Mouse (Mus musculus) heart, adult 9 months (tissue): ENCODE measurements around the gene Aftph.
"Not testable (repeated sequence)": the region's sequence is repeated elsewhere in the genome, so short reads cannot be mapped to it uniquely, and the experiment has no call there.

Experiments
- DNase-seq, 2 experiments: peaks; one replicate each; pipeline ENCODE4 v3.0.0; 2022; ENCODE audit warnings: low spot score in 2 of 2

Gene Aftph

DNA sequence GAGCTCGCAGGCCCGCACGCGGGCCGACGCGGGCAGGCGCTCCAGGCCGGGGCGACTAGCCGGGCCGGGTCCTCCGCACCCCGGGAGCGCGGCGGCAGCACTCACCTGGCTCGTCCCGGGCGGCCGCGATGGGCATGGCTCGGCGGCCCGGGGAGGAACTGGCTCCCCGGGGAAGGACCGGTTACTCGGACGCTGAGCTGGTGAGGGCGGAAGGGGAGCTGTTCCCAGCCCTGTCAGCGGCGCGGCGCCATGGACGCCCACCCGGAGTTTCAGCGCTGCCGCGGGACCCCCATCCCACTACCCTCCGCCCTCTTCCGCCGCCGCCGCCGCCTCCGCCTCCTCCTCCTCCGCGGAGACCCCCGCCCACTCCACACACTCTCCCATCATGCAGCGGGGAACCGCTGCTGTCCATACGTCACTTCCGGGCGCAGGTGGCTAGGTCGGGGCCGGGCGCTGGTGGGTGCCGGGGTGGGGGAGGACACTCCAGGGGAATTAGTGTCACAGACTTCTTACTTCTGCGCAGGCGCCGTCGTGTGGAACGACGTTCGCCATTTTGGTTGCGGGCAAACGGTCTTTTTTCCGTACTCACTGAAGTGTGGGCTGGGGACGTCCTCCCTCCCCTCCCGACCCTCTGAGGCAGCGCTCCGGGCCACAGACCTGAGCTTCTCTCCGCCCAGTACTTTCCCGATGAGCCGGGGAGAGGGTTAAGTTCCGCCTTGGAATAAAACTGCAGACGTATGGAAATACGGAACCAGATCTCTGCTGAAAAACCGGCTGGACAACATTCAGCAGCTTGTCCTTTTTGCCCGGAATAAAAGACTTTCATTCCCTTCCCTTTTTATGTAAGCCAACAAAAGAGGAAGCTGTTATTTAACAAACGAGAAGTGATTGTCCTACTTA, at the start of gene Aftph:
Aftph (minus strand) TSS at position 389 of the 900 bp plus-strand sequence.
- DNase-seq, result peak; percentile 95 to 96

DNA sequence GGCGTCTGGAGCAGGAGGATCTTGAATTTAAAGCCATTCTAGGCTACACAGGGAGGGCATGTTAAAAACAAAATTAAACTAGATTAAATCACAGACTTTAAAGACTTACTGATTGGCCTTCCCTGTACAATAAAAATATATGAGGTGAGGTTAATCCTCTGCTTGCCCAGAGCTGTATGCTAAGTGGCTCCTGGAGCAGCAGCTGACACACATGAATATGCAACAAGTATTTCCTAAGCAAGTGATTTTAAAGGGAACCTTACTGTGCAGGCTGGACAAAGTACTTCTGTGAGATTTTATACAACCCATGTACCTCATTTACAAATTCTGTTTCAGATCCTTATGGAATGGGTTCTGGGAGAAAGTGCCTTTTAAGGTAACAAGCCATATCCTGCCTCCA, 47.6 kb upstream of the Aftph start:
- DNase-seq, result no peak

DNA sequence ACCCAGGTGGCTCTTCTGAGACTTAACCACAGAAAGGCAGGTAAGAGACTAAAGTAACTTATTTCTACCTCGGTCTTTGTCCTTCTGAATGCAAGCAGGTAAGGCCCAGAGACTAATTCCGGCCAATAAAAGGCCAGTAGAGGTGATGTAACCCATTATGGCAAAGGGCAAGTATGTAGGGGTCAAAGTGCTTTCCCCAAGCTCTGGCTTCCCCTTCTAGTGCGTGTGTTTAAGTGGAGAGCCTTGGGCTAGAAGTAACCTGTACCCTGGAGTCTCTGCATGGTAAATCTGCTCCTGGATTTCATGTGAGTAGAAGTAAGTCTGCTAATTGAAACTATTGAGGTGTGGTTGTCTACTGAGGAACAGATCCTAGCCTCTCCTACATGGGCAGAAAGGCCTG, 46.7 kb upstream of the Aftph start:
- DNase-seq, result no peak

DNA sequence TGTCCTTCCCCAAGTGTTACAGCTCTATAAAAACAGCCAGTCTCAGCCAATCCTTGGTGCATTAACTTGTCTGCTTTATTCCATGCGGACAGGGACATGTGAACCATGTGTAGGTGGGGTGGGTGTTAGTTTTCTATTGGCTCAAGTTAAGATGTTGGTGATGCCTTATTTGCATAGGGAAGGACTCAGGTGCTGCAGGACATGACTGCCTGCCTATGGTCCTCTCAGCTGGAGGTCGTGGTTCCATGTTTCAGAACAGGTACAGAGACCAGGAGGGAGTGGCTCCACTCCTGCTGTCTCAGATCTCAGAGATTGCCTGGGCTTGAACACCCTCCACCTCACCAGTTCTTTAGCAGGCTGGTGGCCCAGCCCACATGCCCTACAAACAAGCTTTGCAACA, 44.8 kb upstream of the Aftph start:
- DNase-seq, result no peak

DNA sequence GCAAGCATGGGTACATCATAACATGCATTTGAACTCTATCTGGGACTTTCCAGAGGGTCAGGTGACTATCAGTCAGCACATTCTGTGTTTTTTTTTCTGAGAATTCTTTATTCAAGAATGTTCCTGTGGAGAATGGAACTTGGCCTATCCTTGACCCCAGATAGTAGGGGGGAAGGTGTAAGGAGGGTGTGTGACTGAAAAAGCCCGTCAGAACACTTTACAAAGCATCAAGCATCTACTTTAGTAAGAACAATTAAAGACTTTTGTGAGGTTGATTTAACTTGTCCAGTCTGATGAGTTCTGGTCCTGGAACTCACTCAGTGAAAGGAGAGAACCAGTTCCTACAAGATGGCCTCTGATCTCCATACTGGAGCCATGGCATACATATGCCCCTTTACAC, 43.8 kb upstream of the Aftph start:
- no peak for DNase-seq

DNA sequence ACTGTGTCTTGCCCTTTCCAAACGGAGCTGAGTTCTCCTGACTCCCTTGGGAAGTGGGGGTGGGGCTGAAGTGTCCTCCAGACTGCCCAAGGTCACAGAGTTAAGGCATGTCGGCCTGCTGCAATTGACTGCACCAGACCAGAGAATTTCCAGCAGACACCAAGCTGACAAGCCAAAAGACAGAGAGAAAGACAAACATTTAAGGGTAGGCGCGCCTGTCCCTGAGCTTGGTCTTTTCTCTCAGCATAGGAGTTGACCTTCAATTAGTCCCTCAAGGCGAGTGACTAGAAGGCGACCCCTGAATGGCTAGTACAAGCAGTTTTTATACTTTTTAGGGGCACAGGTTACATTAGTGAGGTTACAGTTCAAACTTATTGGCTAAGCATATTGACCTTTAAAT, 43.4 kb upstream of the Aftph start:
- no peak for DNase-seq

DNA sequence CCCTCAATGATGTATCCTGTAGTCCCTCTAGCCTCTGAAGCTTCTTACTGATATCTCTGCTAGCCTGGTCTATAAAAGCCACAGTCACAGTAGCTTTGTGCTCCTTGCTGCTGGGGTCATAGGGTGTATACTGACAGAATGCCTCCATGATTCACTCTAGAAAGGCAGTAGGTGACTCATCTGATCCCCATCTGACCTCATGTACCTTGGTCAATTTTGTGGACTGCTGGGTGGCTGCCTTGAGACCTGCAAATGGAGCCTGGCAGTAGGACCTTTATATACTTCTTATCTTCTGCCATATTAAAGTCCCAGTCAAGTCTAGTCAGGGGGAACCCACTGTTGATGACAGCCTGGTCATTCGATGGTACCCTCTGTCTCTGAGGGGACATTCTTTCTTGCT, 42.1 kb upstream of the Aftph start:
- no peak for DNase-seq

DNA sequence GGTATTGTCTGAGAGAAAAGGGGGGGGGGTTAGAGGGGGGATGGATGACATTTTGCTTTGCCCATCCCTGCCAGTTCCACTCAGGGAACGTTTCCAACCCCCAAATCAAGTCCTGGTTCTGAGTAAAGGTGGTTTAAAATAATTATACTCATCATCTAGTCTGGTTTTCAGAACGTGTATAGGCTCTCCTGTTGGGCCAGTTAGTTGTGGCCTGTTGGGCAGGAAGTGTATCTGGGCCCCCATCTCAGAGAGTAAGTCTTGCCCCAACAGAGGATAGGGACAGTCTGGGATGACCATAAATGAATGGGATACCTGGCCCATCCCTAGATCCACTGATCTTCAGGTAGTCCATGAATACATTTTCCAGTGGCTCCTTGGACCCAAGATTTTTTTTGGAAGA, 41.2 kb upstream of the Aftph start:
- no peak for DNase-seq

DNA sequence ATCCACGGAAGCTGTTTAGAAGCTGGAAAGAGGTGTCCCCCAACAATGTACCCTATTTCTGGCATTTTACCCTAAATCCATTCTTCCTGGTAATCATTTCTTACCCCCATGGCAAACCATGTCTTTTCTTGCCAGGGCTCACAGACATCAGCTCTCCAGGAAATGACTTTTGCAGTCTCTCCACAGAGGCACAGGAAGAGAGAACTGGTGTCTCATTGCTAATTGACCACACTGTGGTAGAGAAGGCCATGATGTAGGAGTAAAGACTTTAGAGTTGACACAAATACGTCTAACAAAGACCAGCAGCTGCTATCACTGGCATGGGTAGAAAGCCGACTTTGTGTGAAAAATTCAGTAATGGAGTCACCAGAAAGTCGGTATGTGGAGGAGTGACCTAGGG, 38.9 kb upstream of the Aftph start:
- DNase-seq, result no peak

DNA sequence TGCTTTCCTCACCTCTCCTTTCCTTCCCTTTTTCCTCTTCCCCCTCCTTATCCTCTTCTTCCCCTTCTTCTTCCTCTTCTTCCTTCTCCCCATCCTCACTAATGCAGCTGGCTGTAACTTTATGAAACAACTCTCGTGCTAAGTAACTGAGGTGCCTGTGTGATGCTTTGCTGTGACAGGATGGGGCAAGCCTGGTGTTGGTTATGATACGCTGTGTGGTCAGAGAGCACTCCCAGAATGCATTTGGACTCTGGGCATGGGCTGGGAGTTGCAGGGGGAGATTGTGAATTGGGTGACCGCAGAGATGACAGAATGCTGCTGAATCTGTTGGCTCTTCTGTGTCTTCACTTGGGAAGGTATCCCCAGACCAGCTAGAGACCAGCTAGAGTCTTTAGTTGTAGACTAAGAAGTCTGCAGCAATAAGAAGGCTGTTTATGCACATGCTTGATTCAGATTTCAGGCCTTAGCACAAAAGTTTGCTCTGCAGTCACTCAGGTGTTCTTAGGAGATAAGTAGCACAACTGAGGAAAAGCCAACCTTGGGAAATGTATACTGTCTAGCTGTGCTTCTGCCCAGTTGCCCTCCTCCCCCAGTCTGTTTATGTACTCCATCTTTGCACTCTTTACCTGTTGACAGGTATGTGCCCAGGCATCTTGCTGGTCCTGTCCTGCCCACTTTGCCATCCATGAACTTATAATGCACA, 37.6 kb upstream of the Aftph start:
- no peak for DNase-seq

DNA sequence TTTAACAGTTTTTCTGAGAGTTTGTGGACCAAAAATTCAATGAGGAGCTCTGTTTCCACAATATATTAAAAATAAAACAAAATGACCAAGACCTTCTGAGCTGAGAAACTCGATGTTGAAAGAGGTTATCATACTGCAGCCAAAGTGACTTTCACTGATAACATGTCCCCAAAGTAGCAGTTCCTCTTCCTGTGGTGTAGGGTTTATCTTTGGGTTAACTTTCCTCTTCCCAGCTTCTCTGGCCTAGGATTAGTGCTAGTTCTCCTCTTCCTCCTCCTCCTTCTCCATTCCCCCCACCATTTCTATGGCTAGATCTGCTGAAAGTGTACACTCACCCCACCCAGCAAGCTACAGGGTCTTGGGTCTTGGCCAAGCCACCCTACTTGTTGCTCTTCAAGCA, 36.9 kb upstream of the Aftph start:
- DNase-seq, result no peak

DNA sequence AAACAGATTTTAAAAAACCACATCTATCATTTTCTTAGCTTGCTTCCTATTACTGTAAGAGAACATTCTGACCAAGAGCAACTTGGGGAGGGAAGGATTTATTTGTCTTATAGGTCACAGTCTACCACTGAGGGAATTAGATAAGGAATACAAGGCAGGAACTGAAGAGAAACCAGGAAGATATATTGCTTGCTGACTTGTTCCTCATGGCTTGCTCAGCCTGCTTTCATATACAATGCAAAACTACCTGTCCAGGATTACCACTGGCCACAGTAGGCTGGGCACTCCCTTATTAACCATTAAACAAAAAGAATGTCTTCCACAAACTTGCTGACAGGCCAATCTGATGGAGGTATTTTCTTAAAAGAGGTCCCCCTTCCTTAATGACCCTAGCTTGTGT, 35.3 kb upstream of the Aftph start:
- no peak for DNase-seq

DNA sequence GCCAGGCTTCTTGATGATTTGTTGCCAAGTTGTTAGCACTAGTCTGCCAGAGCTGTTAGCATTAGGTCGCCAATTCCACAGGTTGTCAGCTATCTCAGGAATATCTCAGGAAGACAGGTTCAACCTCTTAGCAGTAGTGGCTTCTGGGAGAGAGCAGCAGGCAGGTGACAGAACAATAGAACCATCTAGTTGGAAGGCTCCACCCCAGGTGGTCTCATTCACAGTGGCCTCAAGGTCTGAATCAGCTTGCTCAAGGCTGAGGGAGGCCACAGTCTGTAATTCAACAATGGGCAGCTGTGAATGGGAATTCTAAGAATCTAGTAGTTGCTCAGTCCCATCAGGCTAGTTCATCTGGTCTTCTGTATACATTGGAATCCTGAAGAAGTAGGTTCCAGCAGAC, 31.3 kb upstream of the Aftph start:
- DNase-seq, result no peak

DNA sequence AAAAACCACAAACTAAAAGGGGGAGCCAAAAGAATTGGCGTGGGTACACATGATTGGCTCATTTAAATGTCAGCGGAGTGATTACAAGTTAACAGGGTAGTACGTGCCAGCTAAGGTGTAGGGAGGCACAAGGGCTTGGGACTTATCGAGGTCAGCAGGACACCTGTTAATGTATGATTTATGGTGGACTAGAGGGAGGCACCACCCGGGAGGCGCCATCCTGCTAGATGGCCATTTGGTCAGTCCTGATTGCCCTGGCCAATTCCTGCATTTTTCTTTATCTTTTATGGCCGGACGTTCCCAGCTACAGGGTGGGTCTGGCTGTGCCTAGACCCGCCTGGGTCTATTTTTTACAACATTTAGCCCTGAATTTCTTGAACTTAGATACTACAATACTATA, 30.4 kb upstream of the Aftph start:
- DNase-seq, result not testable (repeated sequence)

DNA sequence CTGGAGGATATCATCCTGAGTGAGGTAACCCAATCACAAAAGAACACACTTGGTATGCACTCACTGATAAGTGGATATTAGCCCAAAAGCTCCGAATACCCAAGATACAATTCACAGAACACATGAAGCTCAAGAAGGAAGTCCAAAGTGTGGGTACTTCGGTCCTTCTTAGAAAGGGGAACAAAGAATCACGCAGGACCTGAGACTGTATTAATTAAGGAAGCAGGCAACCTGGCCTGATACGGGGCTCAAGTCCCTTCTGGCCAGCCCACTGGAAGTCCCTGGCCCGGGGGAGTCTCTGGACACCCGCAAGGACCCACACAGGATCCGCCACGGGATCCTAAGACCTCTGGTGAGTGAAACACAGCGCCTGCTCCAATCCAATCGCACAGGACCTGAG, 20.6 kb upstream of the Aftph start:
- DNase-seq, result not testable (repeated sequence)

DNA sequence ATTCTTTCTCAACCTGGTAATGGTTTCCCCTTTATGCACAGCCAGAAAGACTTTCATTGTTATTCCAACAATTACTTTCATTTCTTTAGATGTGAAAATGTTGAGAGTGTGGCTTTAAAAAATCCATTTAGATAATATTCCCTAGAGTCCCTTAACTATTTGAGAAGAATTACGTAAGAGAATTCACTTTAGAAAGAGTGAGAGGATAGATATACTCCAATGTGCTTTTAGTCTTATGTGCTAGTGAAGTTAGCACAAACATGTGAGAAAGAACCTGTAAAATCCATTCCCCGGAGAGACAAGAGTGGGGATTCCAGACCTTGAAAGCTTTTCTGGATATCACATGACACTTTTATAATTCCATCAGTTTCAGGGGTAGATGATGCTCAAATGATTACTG, 9.2 kb upstream of the Aftph start:
- no peak for DNase-seq

DNA sequence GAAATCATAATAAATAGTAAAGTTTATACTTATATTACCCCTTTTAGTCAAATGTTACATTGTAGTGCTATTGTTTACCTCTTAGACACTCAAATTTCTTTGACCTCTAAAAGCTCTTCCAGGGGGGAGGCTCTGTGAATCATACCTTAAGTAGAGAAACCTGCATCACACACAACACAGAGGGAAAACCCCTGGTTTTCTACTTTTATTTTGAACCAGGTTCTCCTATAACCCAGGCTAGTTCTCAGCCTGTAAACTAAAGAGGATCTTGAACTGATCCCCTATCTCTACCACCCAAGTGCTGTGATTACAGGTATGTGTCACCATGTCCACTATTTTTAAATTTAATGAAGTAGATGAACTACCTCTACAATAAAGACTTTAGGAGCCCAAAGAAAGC, 2.0 kb upstream of the Aftph start:
- no peak for DNase-seq

DNA sequence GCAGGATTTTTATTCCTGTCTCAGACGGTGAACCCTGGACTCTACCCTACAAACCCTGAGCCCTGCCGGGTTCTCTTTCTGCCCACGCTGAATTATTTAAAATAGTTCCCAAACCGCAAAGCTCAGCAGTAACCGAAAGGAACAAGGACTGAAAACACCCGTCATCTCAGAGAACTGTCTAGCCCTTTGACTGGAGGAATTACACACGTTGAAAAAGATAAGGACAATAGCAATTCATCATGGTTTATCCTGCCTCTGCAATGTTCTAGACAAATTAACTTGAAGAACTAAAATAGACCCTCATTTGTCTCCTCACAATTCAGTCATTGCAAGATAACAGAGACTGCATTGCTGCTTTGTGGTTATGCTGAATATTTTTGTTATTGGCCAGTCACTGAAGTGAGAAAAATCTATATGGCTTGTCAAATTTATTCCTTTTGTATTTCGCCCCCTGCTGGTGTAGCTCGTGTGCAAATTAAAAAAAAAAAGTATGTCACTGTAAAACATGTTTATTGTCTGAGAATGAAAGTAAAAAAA, 1.0 kb upstream of the Aftph start:
- DNase-seq, result peak; percentile 35 to 59

DNA sequence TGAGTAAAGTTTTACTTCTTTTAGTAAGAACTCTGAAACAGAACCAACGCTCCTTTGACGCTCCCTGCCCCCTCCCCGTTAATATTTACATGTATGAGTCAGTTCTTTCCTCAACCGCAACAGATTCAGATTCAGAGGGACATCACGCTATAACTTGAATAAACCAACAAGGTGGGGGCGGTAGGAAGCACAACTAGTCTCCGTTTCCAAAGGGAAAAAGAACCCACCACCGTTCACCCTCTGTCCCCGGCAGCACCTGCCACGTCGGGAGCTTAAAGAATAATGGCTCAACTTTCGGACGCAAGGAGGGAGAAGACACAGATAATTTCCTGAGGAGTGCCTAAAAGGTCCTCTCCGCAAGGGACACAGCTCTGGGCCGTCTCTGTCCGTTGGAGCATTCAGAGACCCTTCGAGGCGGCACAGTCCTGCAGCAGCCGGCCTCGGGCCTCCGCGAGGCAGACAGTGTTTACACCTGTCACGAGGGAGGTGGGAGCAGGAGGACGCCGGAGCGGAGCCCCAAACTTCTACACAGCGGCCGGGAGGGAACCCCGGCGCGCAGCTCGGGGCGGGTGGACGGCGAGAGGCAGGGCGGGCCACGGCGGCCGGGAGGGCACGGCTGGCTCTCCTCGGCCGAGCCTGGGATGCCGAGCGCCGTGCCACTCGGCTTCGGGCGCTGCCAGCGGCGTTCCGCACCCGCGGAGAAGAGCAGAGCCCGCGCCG, 748 bp downstream of the Aftph start:
- peak; percentile 15 to 28 for DNase-seq

DNA sequence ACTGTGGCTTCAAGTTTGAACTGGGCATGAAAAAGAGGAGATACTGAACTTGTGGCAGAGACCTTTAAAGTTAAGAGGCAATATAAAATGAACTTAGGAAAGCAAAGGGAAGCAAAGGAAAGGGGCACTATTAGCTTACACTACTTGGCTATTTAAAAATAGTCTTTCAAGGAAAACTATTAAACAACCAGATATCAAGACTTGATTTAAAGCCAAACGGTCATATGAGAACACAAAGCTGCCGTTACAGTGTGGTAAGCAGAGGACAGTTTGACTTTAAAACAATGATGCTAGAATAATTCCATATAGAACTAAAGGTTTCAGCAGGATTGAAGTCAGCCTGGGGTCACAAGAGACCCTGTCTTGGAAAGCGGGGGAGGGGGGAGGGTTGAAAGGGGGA, 7.3 kb downstream of the Aftph start:
- no peak for DNase-seq

DNA sequence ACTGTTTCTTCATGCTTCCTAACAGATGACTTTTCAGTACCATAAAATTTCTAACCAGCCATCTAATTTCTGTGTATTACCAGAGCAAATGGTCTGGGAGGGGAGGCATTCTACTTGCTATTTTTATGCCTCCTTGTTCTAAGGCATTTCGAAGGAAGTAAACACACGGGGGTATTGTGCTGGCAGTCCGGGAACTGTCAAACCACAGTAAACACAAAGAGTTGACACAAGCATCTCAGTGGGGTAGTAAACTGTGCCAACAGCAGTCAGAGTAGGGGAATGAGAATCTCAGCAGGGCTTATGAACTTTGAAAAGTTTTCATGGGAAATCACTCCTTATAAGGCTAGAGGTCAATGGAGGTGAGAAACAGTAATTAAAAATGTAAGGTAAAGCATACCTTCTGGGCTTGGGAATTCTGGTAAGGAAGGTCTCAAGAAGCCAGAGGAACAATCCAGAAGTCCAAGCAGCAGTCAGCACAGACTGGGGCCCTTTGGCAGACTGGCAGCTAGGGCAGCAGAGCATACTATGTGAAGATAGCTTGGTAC, 7.8 kb downstream of the Aftph start:
- DNase-seq, result peak in 1 of 2 experiments; percentile 10

DNA sequence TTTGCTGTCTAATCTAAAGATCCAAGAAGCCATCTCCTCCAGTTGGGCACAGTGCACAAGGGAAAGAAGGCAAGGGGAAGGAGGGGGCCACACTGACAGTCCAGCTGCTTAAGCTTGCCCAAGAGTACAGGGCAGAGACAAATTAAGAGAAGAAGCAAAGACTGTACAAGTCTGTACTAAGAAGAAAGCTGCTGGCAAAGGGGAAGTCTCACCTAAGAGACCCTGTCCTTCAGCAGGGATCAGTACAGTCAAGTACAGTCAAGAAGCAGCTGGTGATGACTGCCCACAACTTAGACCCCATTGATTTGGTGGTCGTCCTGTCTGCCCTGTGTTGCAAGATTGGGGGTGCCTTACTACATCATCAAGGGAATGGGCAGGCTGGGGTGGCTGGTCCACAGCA, 12.0 kb downstream of the Aftph start:
- DNase-seq, result no peak
